Mouse (Mus musculus) CH12.LX (cell line): ENCODE data around the gene Itpr2. TPM values are rescaled to one million over a fixed set of nuclear protein-coding genes. Genes with fewer than 3 reads are reported as not detected.
"Not testable (repeated sequence)": the region's sequence is repeated elsewhere in the genome, so short reads cannot be mapped to it uniquely, and the experiment has no call there.

ENCODE experiments used
- DNase-seq: peaks from one replicate; pipeline ENCODE4 v3.0.0-alpha.2; 2013; ENCODE audit errors: extremely low read depth
- H3K27ac ChIP-seq: 2 replicates; pipeline ENCODE4 v1.5.1; 2012; ENCODE audit warnings: low read depth, mild to moderate bottlenecking, control low read depth, moderate library complexity; ENCODE audit not compliant: insufficient read depth
- H3K27me3 ChIP-seq: replicated peaks from 2 replicates; pipeline ENCODE3; 2012; ENCODE audit warnings: inconsistent platforms
- H3K36me3 ChIP-seq, 2 experiments: replicated peaks in 1 of 2; 2 replicates each; pipeline versions ENCODE3 to v1.6.1; 2012; ENCODE audit warnings: inconsistent platforms in 1 of 2, low read length in 1 of 2, mild to moderate bottlenecking in 1 of 2, mixed read lengths in 1 of 2, moderate library complexity in 1 of 2; ENCODE audit not compliant: control insufficient read depth in 1 of 2, insufficient read depth in 1 of 2
- H3K4me1 ChIP-seq, 2 experiments: 2 replicates each; pipeline ENCODE4 v1.6.1; 2012; ENCODE audit warnings: inconsistent platforms in 1 of 2, moderate library complexity in 1 of 2; ENCODE audit not compliant: insufficient read depth in 2 of 2, control insufficient read depth in 1 of 2
- H3K4me2 ChIP-seq: 2 replicates; pipeline ENCODE4 v1.6.1; 2012; ENCODE audit warnings: low read depth, mild to moderate bottlenecking, control low read depth; ENCODE audit not compliant: poor library complexity, insufficient read depth, severe bottlenecking
- H3K4me3 ChIP-seq, 3 experiments: fragments of 150-350 bp in 1 of 3; sonication (generic) in 1 of 3; replicated peaks in 1 of 3; 2 replicates each; pipeline versions ENCODE3 to v1.5.1; 2011 to 2012; ENCODE audit warnings: low read depth in 2 of 3, low read length in 2 of 3, mild to moderate bottlenecking in 2 of 3, moderate library complexity in 2 of 3, control low read depth in 1 of 3, improper control_type of control experiment in 1 of 3, inconsistent platforms in 1 of 3, mixed read lengths in 1 of 3; ENCODE audit not compliant: poor library complexity in 1 of 3
- H3K79me2 ChIP-seq: replicated peaks from 2 replicates; pipeline ENCODE4 v1.6.1; 2012; ENCODE audit warnings: mild to moderate bottlenecking, moderate library complexity; ENCODE audit not compliant: control insufficient read depth, poor library complexity, insufficient read depth, severe bottlenecking; ENCODE audit errors: extremely low read depth
- H3K9ac ChIP-seq: 2 replicates; pipeline ENCODE4 v1.6.1; 2012; ENCODE audit warnings: low read depth, mild to moderate bottlenecking, control low read depth, moderate library complexity; ENCODE audit not compliant: insufficient read depth
- H3K9me3 ChIP-seq: replicated peaks from 2 replicates; pipeline ENCODE3; 2012; ENCODE audit warnings: low read length, inconsistent platforms, mixed read lengths
- E2F4 ChIP-seq: IDR thresholded peaks from 2 replicates; pipeline ENCODE4 v1.6.1; 2011; ENCODE audit warnings: low read depth, low read length, improper control_type of control experiment; ENCODE audit not compliant: insufficient replicate concordance
- ELF1 ChIP-seq: IDR thresholded peaks from 2 replicates; pipeline ENCODE4 v1.6.1; 2014; ENCODE audit warnings: low read depth, mild to moderate bottlenecking, inconsistent platforms, low read length, improper control_type of control experiment
- EP300 ChIP-seq: IDR thresholded peaks from 2 replicates; pipeline ENCODE4 v1.6.1; 2011; ENCODE audit warnings: low read length, improper control_type of control experiment
- ETS1 ChIP-seq: conservative IDR thresholded peaks from 2 replicates; pipeline ENCODE4 v1.6.1; 2012; ENCODE audit warnings: low read depth, mild to moderate bottlenecking, inconsistent platforms, low read length, improper control_type of control experiment, moderate library complexity
- HCFC1 ChIP-seq: IDR thresholded peaks from 2 replicates; pipeline ENCODE4 v1.6.1; 2012; ENCODE audit warnings: low read depth, mild to moderate bottlenecking, inconsistent platforms, low read length, improper control_type of control experiment
- IRF4 ChIP-seq: IDR thresholded peaks from 2 replicates; pipeline ENCODE4 v1.6.1; 2014; ENCODE audit warnings: low read depth, mild to moderate bottlenecking, inconsistent platforms, low read length, improper control_type of control experiment
- JUN ChIP-seq: IDR thresholded peaks from 2 replicates; pipeline ENCODE4 v1.6.1; 2011; ENCODE audit warnings: low read depth, mild to moderate bottlenecking, low read length, improper control_type of control experiment, moderate library complexity; ENCODE audit not compliant: insufficient read depth
- JUND ChIP-seq: conservative IDR thresholded peaks from 2 replicates; pipeline ENCODE4 v1.6.1; 2011; ENCODE audit warnings: low read depth, low read length, improper control_type of control experiment
- KAT2A ChIP-seq: IDR thresholded peaks from 2 replicates; pipeline ENCODE4 v1.6.1; 2012; ENCODE audit warnings: low read length, improper control_type of control experiment, inconsistent platforms; ENCODE audit not compliant: insufficient replicate concordance
- MAZ ChIP-seq: IDR thresholded peaks from 2 replicates; pipeline ENCODE4 v1.6.1; 2012; ENCODE audit warnings: low read depth, mild to moderate bottlenecking, inconsistent platforms, low read length, improper control_type of control experiment, moderate library complexity
- MEF2A ChIP-seq: IDR thresholded peaks from 2 replicates; pipeline ENCODE4 v1.6.1; 2014; ENCODE audit warnings: low read depth, mild to moderate bottlenecking, inconsistent platforms, low read length, improper control_type of control experiment, borderline replicate concordance
- MXI1 ChIP-seq: IDR thresholded peaks from 2 replicates; pipeline ENCODE4 v1.6.1; 2011; ENCODE audit warnings: mild to moderate bottlenecking, low read depth, low read length, improper control_type of control experiment
- NRF1 ChIP-seq: IDR thresholded peaks from 2 replicates; pipeline ENCODE4 v1.6.1; 2014; ENCODE audit warnings: low read depth, mild to moderate bottlenecking, inconsistent platforms, low read length, improper control_type of control experiment, moderate library complexity
- POLR2A ChIP-seq: IDR thresholded peaks from 2 replicates; pipeline ENCODE4 v1.6.1; 2011; ENCODE audit warnings: low read depth, mild to moderate bottlenecking, improper control_type of control experiment, low read length
- RAD21 ChIP-seq: IDR thresholded peaks from 2 replicates; pipeline ENCODE4 v1.6.1; 2011; ENCODE audit warnings: low read depth, mild to moderate bottlenecking, low read length, improper control_type of control experiment, moderate library complexity
- RCOR1 ChIP-seq: conservative IDR thresholded peaks from 2 replicates; pipeline ENCODE4 v1.6.1; 2012; ENCODE audit warnings: low read depth, mild to moderate bottlenecking, inconsistent platforms, low read length, improper control_type of control experiment
- TCF12 ChIP-seq: IDR thresholded peaks from 2 replicates; pipeline ENCODE4 v1.6.1; 2014; ENCODE audit warnings: low read depth, mild to moderate bottlenecking, inconsistent platforms, low read length, improper control_type of control experiment
- UBTF ChIP-seq: IDR thresholded peaks from 2 replicates; pipeline ENCODE4 v1.6.1; 2012; ENCODE audit warnings: low read depth, mild to moderate bottlenecking, inconsistent platforms, low read length, improper control_type of control experiment, moderate library complexity
- USF1 ChIP-seq: IDR thresholded peaks from 2 replicates; pipeline ENCODE4 v1.6.1; 2014; ENCODE audit warnings: low read depth, mild to moderate bottlenecking, inconsistent platforms, low read length, improper control_type of control experiment
- ZC3H11A ChIP-seq: IDR thresholded peaks from 2 replicates; pipeline ENCODE4 v1.6.1; 2012; ENCODE audit warnings: low read depth, mild to moderate bottlenecking, inconsistent platforms, low read length, improper control_type of control experiment
- ZKSCAN1 ChIP-seq: IDR thresholded peaks from 2 replicates; pipeline ENCODE4 v1.6.1; 2012; ENCODE audit warnings: low read depth, inconsistent platforms, low read length, improper control_type of control experiment, borderline replicate concordance
- ZNF384 ChIP-seq: IDR thresholded peaks from 2 replicates; pipeline ENCODE4 v1.6.1; 2012; ENCODE audit warnings: low read depth, low read length, improper control_type of control experiment, inconsistent platforms
- dilution Hi-C: fragments of 300-500 bp; cut with MboI; formaldehyde crosslinking; loops from 2 replicates; pipeline ENCODE4 v1.14.3; 2020; ENCODE audit warnings: low sequenced_read_pairs; ENCODE audit not compliant: extremely low pct_unique_long_range_greater_than_20kb, extremely low pct_ligation_motif_present
- in situ Hi-C: fragments of 300-500 bp; cut with MboI; formaldehyde crosslinking; loops from 3 replicates; pipeline ENCODE4 v1.14.3; 2019; ENCODE audit warnings: low sequenced_read_pairs, low pct_ligation_motif_present, low pct_unique_long_range_greater_than_20kb, mixed read lengths
- polyA plus RNA-seq: library from polyadenylated mRNA; unstranded; fragments of >175 nt; gene quantifications from 2 replicates; pipeline ENCODE4 v1.2.1, GENCODE M21; 2012; ENCODE audit warnings: low read depth; ENCODE audit not compliant: insufficient read length
- total RNA-seq, 2 experiments: library from RNA; depleted of rRNA; stranded (reverse); fragments of 300-350 nt in 1 of 2; fragments of >200 nt in 1 of 2; gene quantifications; 2 replicates each; pipeline ENCODE4 v1.2.3; 2012 to 2014

Gene Itpr2
- total and polyA plus RNA-seq, 3 experiments, result 3.5 to 8.9 (median 4.4) TPM

- in situ Hi-C loops, result no loop called here
- Histone ChIP-seq H3K27me3 (no peaks in the 10 kb centered on the region), H3K36me3 (peaks cover 2 to 16% of the 10 kb centered on the region in 2 experiments), H3K27ac (no peak overlapping the region), H3K9me3 (no peaks in the 10 kb centered on the region), H3K9ac (no peak overlapping the region), H3K4me2 (no peak overlapping the region), H3K4me3 (no peak overlapping the region), H3K4me1 (no peaks in the 10 kb centered on the region), H3K79me2 (no peaks in the 10 kb centered on the region)
- no peak for TF ChIP-seq HCFC1
- TF ChIP-seq RCOR1, result no peak
- TF ChIP-seq JUND, result no peak
- TF ChIP-seq USF1, result no peak
- no peak for TF ChIP-seq JUN
- no peak for TF ChIP-seq NRF1
- no peak for TF ChIP-seq POLR2A
- no peak for TF ChIP-seq UBTF
- no peak for TF ChIP-seq ZKSCAN1
- no peak for TF ChIP-seq E2F4
- no peak for TF ChIP-seq MXI1
- no peak for TF ChIP-seq IRF4
- TF ChIP-seq ZC3H11A, result no peak
- TF ChIP-seq RAD21, result no peak
- DNase-seq, result no peak
- dilution Hi-C loops, result no loop called here
These were observed 33.7 kb downstream of the Itpr2 start for GRCm38 (mm10) chr6:146468361-146468760.

GRCm38 (mm10) chr6:146464645-146465042 lies 37.4 kb downstream of the Itpr2 start:
- dilution Hi-C loops, H3K9ac ChIP-seq: not testable (repeated sequence)

DNA sequence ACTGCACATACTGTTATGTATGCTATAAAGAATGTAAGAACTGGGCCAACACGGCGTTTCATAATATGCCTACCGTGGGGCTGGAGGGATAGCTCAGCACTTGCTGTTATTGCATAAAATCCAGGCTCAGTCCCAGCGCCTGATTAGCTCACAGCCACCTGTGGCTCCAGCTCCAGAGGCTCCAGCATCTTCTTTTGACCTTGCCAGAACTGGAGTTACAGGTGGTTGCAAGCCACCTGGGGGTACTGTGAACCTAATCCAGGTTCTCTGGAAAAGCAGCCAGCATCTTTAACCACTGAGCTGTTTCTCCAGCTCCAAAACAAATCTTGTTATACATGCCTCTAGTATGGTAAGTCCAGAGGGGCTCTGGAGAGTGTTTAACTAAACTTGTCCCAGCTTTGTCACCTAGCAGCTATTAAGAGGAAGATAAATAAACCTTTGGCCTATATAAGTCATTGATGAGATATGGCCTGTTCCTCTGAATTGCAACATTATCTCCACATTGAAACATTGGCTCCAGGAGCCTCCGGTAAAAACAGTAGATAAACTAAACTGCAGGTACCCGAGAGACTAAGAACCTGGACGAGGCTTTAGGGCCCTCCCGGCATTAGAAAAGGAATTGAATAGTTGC lies 37.9 kb downstream of the Itpr2 start:
- Histone ChIP-seq H3K4me2 (no peak overlapping the region), H3K4me1 (peaks cover 0 to 7% of the 10 kb centered on the region in 2 experiments; a peak in 1 of 4 replicates), H3K9ac (no peak overlapping the region), H3K4me3 (no peak overlapping the region), H3K9me3 (no peaks in the 10 kb centered on the region), H3K79me2 (no peaks in the 10 kb centered on the region), H3K27me3 (no peaks in the 10 kb centered on the region), H3K36me3 (peaks cover 2 to 14% of the 10 kb centered on the region in 2 experiments), H3K27ac (no peak overlapping the region)
- no peak for TF ChIP-seq ZNF384
- TF ChIP-seq ELF1, result no peak
- no peak for TF ChIP-seq UBTF
- TF ChIP-seq POLR2A, result no peak
- TF ChIP-seq ZKSCAN1, result no peak
- no peak for TF ChIP-seq MEF2A
- no peak for TF ChIP-seq EP300
- no peak for TF ChIP-seq KAT2A
- TF ChIP-seq TCF12, result no peak
- no peak for TF ChIP-seq ETS1
- no peak for TF ChIP-seq MAZ
- in situ Hi-C loops (no loop called here), dilution Hi-C loops (no loop called here)
- no peak for DNase-seq

More at GRCm38 (mm10) chr6:146464645-146465042, 37.4 kb downstream of the Itpr2 start:
- H3K79me2 ChIP-seq, H3K9me3 ChIP-seq, H3K4me1 ChIP-seq, DNase-seq, in situ Hi-C loops, H3K27ac ChIP-seq, H3K4me3 ChIP-seq, H3K27me3 ChIP-seq, H3K4me2 ChIP-seq: not testable (repeated sequence)
- H3K36me3 ChIP-seq, result peaks cover 2 to 15% of the 10 kb centered on the region in 2 experiments
